Mouse (Mus musculus): Measurements from ENCODE around the gene Specc1.

Gene Specc1

GRCm38 (mm10) chr11:62107272-62107836, 150.8 kb downstream of the Specc1 start:
- DNase-seq = no peak

- DNase-seq = no peak
Observed at GRCm38 (mm10) chr11:62118561-62118960, 162.0 kb downstream of the Specc1 start.

GRCm38 (mm10) chr11:62119871-62120270, 163.3 kb downstream of the Specc1 start:
- no peak for DNase-seq

- no peak for DNase-seq
Observed at GRCm38 (mm10) chr11:62121365-62121764, 164.8 kb downstream of the Specc1 start.

- DNase-seq = peak; percentile 89
Observed at GRCm38 (mm10) chr11:62127692-62128091, 171.1 kb downstream of the Specc1 start.

- DNase-seq = no peak
Observed at GRCm38 (mm10) chr11:62128197-62128596, 171.6 kb downstream of the Specc1 start.

GRCm38 (mm10) chr11:62130191-62130590, 173.6 kb downstream of the Specc1 start:
- DNase-seq = no peak

GRCm38 (mm10) chr11:62130685-62131295, 174.2 kb downstream of the Specc1 start:
- DNase-seq = no peak

- DNase-seq = no peak
Observed at GRCm38 (mm10) chr11:62131601-62132000, 175.0 kb downstream of the Specc1 start.

- DNase-seq = no peak
Observed at GRCm38 (mm10) chr11:62134191-62134590, 177.6 kb downstream of the Specc1 start.

GRCm38 (mm10) chr11:62145216-62146110, 188.9 kb downstream of the Specc1 start:
- no peak for DNase-seq

GRCm38 (mm10) chr11:62146661-62147060, 190.1 kb downstream of the Specc1 start:
- DNase-seq = no peak

- no peak for DNase-seq
Observed at GRCm38 (mm10) chr11:62148026-62148425, 191.5 kb downstream of the Specc1 start.

GRCm38 (mm10) chr11:62148449-62148848, 191.9 kb downstream of the Specc1 start:
- DNase-seq = no peak

GRCm38 (mm10) chr11:62153057-62153456, 196.5 kb downstream of the Specc1 start:
- DNase-seq = no peak

GRCm38 (mm10) chr11:62159803-62160202, 203.2 kb downstream of the Specc1 start:
- no peak for DNase-seq

- DNase-seq = no peak
Observed at GRCm38 (mm10) chr11:62161450-62161849, 204.9 kb downstream of the Specc1 start.

- no peak for DNase-seq
Observed at GRCm38 (mm10) chr11:62164357-62164756, 207.8 kb downstream of the Specc1 start.

GRCm38 (mm10) chr11:62166503-62166902, 209.9 kb downstream of the Specc1 start:
- no peak for DNase-seq

- no peak for DNase-seq
Observed at GRCm38 (mm10) chr11:62168146-62168545, 211.6 kb downstream of the Specc1 start.

GRCm38 (mm10) chr11:62177395-62178113, 221.0 kb downstream of the Specc1 start:
- no peak for DNase-seq

GRCm38 (mm10) chr11:62180791-62181190, 224.2 kb downstream of the Specc1 start:
- DNase-seq = no peak

- no peak for DNase-seq
Observed at GRCm38 (mm10) chr11:62184900-62185299, 228.3 kb downstream of the Specc1 start.
